Mouse (Mus musculus): Measurements from ENCODE around the gene Ascc2. TPM values are rescaled to one million over a fixed set of nuclear protein-coding genes. Genes with fewer than 3 reads are reported as not detected.

Gene Ascc2
- not detected in 2 replicates for polyA plus RNA-seq (2012; ENCODE audit: insufficient read depth, insufficient read length, low replicate concordance, missing spikeins)

DNA sequence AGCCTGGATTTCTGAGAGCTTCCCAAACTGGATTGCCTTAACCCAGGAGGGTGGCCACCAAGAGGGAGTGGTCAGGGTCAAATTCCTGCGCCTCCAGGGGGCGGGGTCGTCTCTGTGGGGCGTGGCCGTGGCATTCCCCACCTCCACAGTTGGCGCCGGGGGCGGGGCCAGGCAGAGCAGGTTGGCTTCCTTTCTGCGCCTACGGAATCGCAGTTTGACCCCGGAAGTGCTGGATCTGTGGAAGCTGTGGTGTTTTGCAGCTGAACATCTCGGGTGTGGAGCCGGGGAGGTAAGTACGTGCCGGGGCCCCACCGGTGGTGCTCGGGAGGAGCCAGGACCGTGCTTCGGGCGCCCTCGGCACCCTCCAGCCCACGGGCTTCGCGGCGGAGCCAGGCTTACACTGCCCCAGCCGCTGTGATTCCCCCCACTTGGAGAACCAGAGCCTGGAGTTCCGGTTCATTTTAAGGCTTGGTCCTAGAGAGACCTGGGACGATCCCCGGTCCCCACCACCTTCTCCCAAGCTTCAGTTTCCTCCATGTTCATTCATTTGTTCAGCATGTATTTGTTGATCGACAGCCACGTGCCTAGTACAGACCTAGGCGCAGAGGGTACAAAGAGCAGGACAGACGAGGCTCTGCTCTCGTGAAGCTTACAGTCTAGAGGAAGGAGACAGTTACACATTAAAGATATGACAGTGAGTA is at the start of gene Ascc2:
Gene Ascc2 (plus strand): TSS at position 214 of the 701 bp plus-strand sequence.
- TF ChIP-seq CTCF (IDR thresholded peaks at IDR 0.05; ENCODE audit: insufficient read depth, low read depth, low read length) (no peak), POLR2A (IDR thresholded peaks at IDR 0.05; ENCODE audit: insufficient read depth, low read depth, low read length) (peak; percentile 47; the same call in 1 of the 2 replicates)
- Histone ChIP-seq H3K4me1 (ENCODE audit: control insufficient read depth, insufficient read depth, low read length) (peaks cover 8% of the 10 kb centered on the region), H3K4me3 (ENCODE audit: insufficient read depth, low read depth, low read length) (peak within 1 kb of the TSS; percentile 83), H3K27ac (ENCODE audit: insufficient read depth, low read depth, low read length) (no peak within 1 kb of the TSS)
- under 1% methylated on average over 35 of the region's 35 CpGs for WGBS

DNA sequence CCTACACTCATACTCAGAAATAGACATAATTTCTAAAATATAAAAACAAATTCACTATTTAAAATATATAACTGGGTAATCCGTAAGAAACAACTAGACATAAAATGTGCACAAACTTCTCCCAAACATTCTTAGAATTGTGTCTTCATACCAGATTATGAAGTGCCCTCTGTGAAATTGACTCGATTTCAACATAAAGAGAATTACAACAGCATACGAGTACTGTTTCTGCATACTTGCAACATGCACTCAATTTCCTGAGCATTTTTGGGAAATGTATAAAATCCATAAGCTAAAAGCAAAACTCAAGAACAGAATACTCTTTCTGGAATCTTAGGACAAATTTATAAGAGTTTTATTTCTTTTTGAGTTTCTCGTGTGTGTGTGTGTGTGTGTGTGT is 45.7 kb upstream of the Ascc2 start:
- 78% methylated on average over 4 of the region's 4 CpGs for WGBS
- Histone ChIP-seq H3K4me1 (ENCODE audit: control insufficient read depth, insufficient read depth, low read length) (no peaks in the 10 kb centered on the region), H3K27ac (ENCODE audit: insufficient read depth, low read depth, low read length) (no peak overlapping the region), H3K4me3 (ENCODE audit: insufficient read depth, low read depth, low read length) (no peak overlapping the region)
- no peak for TF ChIP-seq CTCF (IDR thresholded peaks at IDR 0.05; ENCODE audit: insufficient read depth, low read depth, low read length)
- TF ChIP-seq POLR2A (IDR thresholded peaks at IDR 0.05; ENCODE audit: insufficient read depth, low read depth, low read length) = no peak

DNA sequence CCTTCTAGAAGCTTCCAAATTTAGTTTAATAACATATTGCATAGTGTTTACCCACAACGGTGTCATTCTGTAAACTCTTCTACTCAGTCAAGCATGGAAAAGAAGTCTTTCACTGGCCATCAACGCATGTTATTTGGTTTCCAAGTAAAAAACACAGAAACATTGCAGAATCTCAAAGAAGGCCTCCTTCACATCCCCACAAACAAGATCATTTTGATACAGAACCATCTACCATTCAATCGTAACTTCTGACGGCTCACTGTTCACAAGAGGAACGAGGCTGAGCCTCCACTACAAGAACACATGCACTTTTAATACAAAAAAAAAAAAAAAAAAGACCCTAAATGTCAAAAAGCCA is 44.1 kb upstream of the Ascc2 start:
- TF ChIP-seq CTCF (IDR thresholded peaks at IDR 0.05; ENCODE audit: insufficient read depth, low read depth, low read length) = no peak
- no peak for TF ChIP-seq POLR2A (IDR thresholded peaks at IDR 0.05; ENCODE audit: insufficient read depth, low read depth, low read length)
- Histone ChIP-seq H3K27ac (ENCODE audit: insufficient read depth, low read depth, low read length) (no peak overlapping the region), H3K4me1 (ENCODE audit: control insufficient read depth, insufficient read depth, low read length) (no peaks in the 10 kb centered on the region), H3K4me3 (ENCODE audit: insufficient read depth, low read depth, low read length) (no peak overlapping the region)
- 3% methylated on average over 5 of the region's 5 CpGs for WGBS

DNA sequence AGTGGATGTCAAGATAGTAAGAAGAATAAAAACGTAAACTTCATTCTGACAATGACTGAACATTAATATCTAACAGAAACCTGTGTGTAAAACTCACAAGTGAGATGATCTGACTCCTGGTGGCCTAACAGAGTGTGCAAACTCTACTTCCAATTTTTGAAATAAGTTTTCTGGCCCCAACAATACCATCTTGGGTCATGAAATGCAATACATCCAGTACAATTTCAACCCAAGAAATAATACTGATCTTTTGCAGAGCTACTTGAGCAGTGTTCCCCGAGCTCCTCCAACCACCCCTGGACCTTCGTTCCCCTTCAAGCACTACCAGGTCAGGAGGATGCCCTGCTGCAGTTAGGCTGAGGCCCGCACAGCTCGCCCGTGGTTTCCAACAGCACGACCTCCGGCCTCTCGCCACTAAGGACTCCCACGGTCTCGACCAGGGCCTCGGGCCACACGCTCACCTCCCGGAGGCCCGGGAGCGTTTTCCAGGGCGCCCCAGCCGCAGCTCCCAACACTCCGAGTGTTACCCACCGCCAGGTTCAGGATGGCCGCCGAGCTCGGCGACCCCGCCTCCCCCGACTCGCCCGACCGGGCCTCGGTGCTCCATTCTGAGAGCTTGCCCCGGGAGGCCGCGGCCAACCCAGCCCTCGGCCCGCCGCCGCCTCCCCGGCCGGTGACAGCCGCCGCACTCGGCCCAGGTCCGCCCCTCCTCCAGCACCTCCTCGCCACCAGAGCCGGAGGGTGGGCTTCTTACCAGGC is 43.5 kb upstream of the Ascc2 start:
- H3K27ac ChIP-seq (ENCODE audit: insufficient read depth, low read depth, low read length) = peak overlapping the region; percentile 71
- TF ChIP-seq POLR2A (IDR thresholded peaks at IDR 0.05; ENCODE audit: insufficient read depth, low read depth, low read length) = no peak
- no peak for TF ChIP-seq CTCF (IDR thresholded peaks at IDR 0.05; ENCODE audit: insufficient read depth, low read depth, low read length)
- peak overlapping the region; percentile 74 for H3K4me3 ChIP-seq (ENCODE audit: insufficient read depth, low read depth, low read length)
- no peaks in the 10 kb centered on the region for H3K4me1 ChIP-seq (ENCODE audit: control insufficient read depth, insufficient read depth, low read length)
- WGBS = 1% methylated on average over 45 of the region's 45 CpGs

DNA sequence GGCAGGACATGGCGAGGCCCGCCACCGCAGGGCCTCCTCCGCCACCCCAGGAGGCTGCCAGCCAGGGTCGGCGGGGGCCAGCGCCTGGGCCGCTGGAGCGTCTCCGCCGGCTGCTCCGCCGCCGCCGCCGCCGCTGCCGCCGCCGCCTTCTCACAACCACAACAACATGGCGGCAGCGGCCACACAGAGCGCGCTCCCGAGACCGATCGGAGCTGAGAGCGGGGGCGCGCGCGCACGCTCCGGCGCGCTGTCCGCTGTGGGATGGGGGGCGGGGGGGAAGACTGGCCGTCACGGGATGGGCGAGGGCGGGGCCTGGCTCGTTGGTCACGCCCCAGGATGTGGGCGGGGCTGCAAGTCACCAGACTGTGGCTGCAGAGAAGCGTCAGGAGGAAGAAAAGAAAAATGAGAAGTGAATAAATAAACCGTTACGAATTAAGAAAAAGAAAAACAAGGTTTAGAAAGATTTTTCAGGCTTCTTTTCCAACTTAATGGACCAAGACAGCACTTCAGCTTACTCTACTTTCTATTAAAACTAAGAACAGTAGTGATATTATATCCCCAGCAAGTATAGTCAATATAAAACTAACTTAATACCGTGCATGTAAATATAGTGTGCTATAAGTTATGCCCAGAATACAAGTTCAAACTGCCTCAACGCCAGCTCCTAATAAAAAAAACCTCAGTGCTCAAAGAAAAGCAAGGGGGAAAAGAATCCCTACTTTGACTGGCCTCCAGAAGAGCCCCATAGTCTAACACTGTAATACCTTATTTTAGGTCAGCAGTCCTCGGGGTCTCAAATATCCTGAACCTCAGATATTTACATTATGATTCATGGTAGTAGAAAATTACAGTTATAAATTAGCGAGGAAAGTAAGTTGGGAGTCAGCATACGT is 42.7 kb upstream of the Ascc2 start, which contains the start of gene Mtmr3:
Gene Mtmr3 (minus strand): TSS at position 256 of the 893 bp plus-strand sequence.
- Histone ChIP-seq H3K4me1 (ENCODE audit: control insufficient read depth, insufficient read depth, low read length) (no peaks in the 10 kb centered on the region), H3K4me3 (ENCODE audit: insufficient read depth, low read depth, low read length) (peak within 1 kb of the TSS; percentile 74), H3K27ac (ENCODE audit: insufficient read depth, low read depth, low read length) (peak within 1 kb of the TSS; percentile 71)
- peak; percentile 64; the same call in 1 of the 2 replicates for TF ChIP-seq POLR2A (IDR thresholded peaks at IDR 0.05; ENCODE audit: insufficient read depth, low read depth, low read length)
- no peak for TF ChIP-seq CTCF (IDR thresholded peaks at IDR 0.05; ENCODE audit: insufficient read depth, low read depth, low read length)
- 5% methylated on average over 53 of the region's 53 CpGs for WGBS

DNA sequence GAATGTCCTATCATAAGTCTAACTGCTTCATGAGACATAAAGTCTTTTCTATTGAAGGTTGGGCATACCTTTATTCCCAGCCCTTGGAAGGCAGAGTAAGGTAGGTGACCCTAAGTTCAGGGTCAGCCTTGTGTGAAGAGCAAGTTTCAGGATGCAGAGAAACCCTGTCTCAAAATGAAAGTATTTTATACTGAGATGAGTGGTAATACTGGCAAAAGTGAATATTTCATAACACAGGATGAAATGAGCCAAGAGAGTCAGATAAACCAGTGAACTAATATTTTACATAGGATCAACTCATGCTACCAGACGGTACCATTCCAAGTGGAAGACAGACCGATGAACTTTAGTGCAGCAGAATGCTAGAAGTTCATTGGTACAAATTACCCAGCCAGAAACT is 39.1 kb upstream of the Ascc2 start:
- Histone ChIP-seq H3K27ac (ENCODE audit: insufficient read depth, low read depth, low read length) (no peak overlapping the region), H3K4me3 (ENCODE audit: insufficient read depth, low read depth, low read length) (no peak overlapping the region), H3K4me1 (ENCODE audit: control insufficient read depth, insufficient read depth, low read length) (peaks cover 6% of the 10 kb centered on the region)
- 95% methylated on average over 2 of the region's 2 CpGs for WGBS
- TF ChIP-seq POLR2A (IDR thresholded peaks at IDR 0.05; ENCODE audit: insufficient read depth, low read depth, low read length) = no peak
- no peak for TF ChIP-seq CTCF (IDR thresholded peaks at IDR 0.05; ENCODE audit: insufficient read depth, low read depth, low read length)

DNA sequence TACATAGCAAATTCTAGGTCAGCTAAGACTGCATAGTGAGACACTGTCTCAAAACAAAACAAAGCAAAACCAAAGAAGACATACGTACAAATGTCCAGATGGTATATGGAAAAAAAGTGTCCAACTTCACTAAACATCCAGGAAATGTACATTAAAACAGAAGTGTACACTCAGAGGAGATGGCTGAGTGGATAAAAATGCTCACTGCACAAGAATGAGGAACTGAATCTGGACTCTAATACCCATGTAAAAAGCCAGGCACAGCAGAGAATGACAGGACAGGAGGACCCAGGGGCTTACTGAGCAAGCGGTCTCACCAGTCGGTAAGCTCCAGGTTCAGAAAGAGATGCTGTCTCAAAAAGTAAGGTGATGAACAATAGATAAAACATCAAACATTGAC is 37.6 kb upstream of the Ascc2 start:
- TF ChIP-seq POLR2A (IDR thresholded peaks at IDR 0.05; ENCODE audit: insufficient read depth, low read depth, low read length) (no peak), CTCF (IDR thresholded peaks at IDR 0.05; ENCODE audit: insufficient read depth, low read depth, low read length) (no peak)
- no peak overlapping the region for H3K27ac ChIP-seq (ENCODE audit: insufficient read depth, low read depth, low read length)
- peaks cover 6% of the 10 kb centered on the region for H3K4me1 ChIP-seq (ENCODE audit: control insufficient read depth, insufficient read depth, low read length)
- H3K4me3 ChIP-seq (ENCODE audit: insufficient read depth, low read depth, low read length) = no peak overlapping the region
- WGBS = 93% methylated on average over 3 of the region's 3 CpGs

DNA sequence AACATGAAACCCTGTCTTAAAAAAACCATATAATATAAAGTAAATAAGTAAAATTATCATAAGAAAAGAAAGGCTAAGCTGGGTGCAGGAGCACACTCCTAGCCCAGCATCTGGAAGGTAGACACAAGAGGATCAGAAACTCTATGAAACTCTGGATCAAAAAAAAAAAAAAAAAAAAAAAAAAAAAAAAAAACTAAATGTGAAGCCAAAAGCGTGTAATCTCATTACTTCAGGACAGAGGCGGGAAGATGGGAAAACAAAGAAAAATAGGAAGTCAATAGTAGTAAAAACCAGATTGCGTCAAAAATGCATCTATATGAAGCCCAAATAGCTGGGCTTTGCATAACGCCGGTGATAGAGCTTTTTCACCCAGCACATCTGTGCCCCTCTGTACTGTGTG is 35.7 kb upstream of the Ascc2 start:
- TF ChIP-seq CTCF (IDR thresholded peaks at IDR 0.05; ENCODE audit: insufficient read depth, low read depth, low read length) = no peak
- no peak for TF ChIP-seq POLR2A (IDR thresholded peaks at IDR 0.05; ENCODE audit: insufficient read depth, low read depth, low read length)
- Histone ChIP-seq H3K4me3 (ENCODE audit: insufficient read depth, low read depth, low read length) (no peak overlapping the region), H3K4me1 (ENCODE audit: control insufficient read depth, insufficient read depth, low read length) (peaks cover 6% of the 10 kb centered on the region), H3K27ac (ENCODE audit: insufficient read depth, low read depth, low read length) (no peak overlapping the region)
- 87% methylated on average over 5 of the region's 5 CpGs for WGBS
